Mouse (Mus musculus) heart, embryonic 10.5 days (tissue): Measurements from ENCODE around the gene Fgd6. TPM values are rescaled to one million over a fixed set of nuclear protein-coding genes. Genes with fewer than 3 reads are reported as not detected.

Experiments used
- DNase-seq: peaks from one replicate; pipeline ENCODE4 v3.0.0-alpha.2; 2017; ENCODE audit warnings: low spot score
- H3K27ac ChIP-seq: fragments of 300-500 bp; sonication (generic); 2 replicates; pipeline ENCODE4 v1.5.1; 2016; ENCODE audit warnings: mild to moderate bottlenecking
- H3K27me3 ChIP-seq: fragments of 300-500 bp; sonication (generic); 2 replicates; pipeline ENCODE4 v1.6.1; 2016; ENCODE audit warnings: mild to moderate bottlenecking; ENCODE audit not compliant: poor library complexity, insufficient read depth, severe bottlenecking
- H3K36me3 ChIP-seq: fragments of 300-500 bp; sonication (generic); 2 replicates; pipeline ENCODE4 v1.6.1; 2016; ENCODE audit warnings: mild to moderate bottlenecking, moderate library complexity
- H3K4me1 ChIP-seq: fragments of 300-500 bp; sonication (generic); 2 replicates; pipeline ENCODE4 v1.6.1; 2016; ENCODE audit warnings: mild to moderate bottlenecking
- H3K4me3 ChIP-seq: fragments of 300-500 bp; sonication (generic); 2 replicates; pipeline ENCODE4 v1.5.1; 2016; ENCODE audit warnings: mild to moderate bottlenecking, moderate library complexity
- H3K9me3 ChIP-seq: fragments of 300-500 bp; sonication (generic); 2 replicates; pipeline ENCODE4 v1.6.1; 2016; ENCODE audit warnings: mild to moderate bottlenecking, moderate library complexity
- WGBS: fragments of 180-500 bp; shearing (Covaris S2); methylation state at CpG from one replicate; pipeline ENCODE4 v1.1.7; 2016; 5-methylcytosine and 5-hydroxymethylcytosine counted together
- polyA plus RNA-seq: library from polyadenylated mRNA; unstranded; fragments of >200 nt; fragmentation: Nextera tagmentation; extraction: Ambion mirVana; gene quantifications from 2 replicates; pipeline ENCODE4 v1.2.1, GENCODE M21; 2016

The Fgd6 gene
- polyA plus RNA-seq, 1 experiment from 2014 or later = 2.9 TPM

- H3K4me1 ChIP-seq = no peaks in the 10 kb centered on the region
- no peak overlapping the region for H3K27ac ChIP-seq
- 83% methylated on average over 7 of the region's 7 CpGs for WGBS
- H3K27me3 ChIP-seq = no peaks in the 10 kb centered on the region
- H3K4me3 ChIP-seq = no peak overlapping the region
- DNase-seq = no peak
- peaks cover 4% of the 10 kb centered on the region; the same call in 1 of the 2 replicates for H3K36me3 ChIP-seq
- H3K9me3 ChIP-seq = no peaks in the 10 kb centered on the region
Observed at GRCm38 (mm10) chr10:94133674-94134073, 97.9 kb downstream of the Fgd6 start.

- Histone ChIP-seq H3K27ac (no peak overlapping the region), H3K36me3 (peaks cover 8% of the 10 kb centered on the region; the same call in 1 of the 2 replicates), H3K9me3 (no peaks in the 10 kb centered on the region), H3K27me3 (no peaks in the 10 kb centered on the region), H3K4me3 (no peak overlapping the region), H3K4me1 (no peaks in the 10 kb centered on the region)
- no peak for DNase-seq
- 92% methylated on average over 12 of the region's 12 CpGs for WGBS
Observed at GRCm38 (mm10) chr10:94134535-94135390, 99.0 kb downstream of the Fgd6 start.

DNA sequence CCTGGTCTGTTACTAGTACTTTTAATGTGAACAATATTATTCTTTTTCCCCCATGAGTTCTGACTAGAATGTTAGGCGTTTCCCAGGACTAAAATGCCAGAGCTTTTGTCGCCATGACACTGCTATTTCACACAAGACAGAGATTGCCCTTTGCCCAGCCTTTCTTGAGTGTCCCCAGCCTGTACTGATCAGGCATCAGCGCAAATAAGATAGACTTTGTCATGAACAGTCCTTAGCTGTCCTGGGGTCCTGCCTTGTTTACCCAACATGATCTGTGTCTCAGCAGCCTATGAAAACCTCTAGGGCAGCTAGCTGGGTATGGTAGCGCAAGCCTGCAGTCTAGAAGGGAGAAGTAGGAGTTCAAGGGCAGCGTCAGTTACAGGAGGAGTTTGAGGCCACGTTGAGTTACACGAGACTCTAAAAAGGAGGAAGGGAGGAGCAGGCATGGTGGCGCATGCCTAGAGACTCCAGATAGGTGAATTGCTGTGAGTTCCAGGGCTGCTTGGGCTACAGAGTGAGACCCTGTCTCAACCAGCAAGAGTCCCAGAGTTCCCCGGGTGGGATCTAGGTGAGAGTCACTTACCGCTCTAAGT is 103.2 kb downstream of the Fgd6 start:
- H3K36me3 ChIP-seq = peaks cover 16% of the 10 kb centered on the region; the same call in 1 of the 2 replicates
- no peak overlapping the region for H3K4me3 ChIP-seq
- no peaks in the 10 kb centered on the region for H3K4me1 ChIP-seq
- no peaks in the 10 kb centered on the region for H3K9me3 ChIP-seq
- H3K27ac ChIP-seq = no peak overlapping the region
- 86% methylated on average over 10 of the region's 10 CpGs for WGBS
- H3K27me3 ChIP-seq = no peaks in the 10 kb centered on the region
- no peak for DNase-seq

GRCm38 (mm10) chr10:94140227-94140931 is 104.6 kb downstream of the Fgd6 start:
- WGBS = 83% methylated on average over 3 of the region's 3 CpGs
- H3K27ac ChIP-seq = no peak overlapping the region
- no peak for DNase-seq
- H3K9me3 ChIP-seq = no peaks in the 10 kb centered on the region
- H3K4me3 ChIP-seq = no peak overlapping the region
- H3K36me3 ChIP-seq = peaks cover 16% of the 10 kb centered on the region; the same call in 1 of the 2 replicates
- H3K27me3 ChIP-seq = no peaks in the 10 kb centered on the region
- H3K4me1 ChIP-seq = no peaks in the 10 kb centered on the region

DNA sequence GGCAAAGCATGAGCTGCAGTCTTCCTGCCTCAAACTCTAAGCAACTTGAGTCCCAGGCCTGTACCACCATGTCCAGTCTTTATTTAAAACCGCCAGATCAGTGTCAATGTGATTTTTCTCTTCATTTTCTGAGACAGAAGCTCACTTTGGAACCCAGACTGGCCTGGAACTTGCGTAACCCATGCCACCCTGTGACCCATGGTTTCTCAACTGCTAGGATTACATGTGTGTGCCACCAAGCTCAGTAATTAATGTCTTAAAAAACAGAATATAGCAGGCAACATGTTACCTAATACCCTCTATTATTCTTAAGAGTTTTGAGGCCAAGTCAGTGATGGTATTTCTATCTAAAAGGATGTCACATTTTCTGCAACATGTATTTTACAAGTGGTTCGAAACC is 106.6 kb downstream of the Fgd6 start:
- H3K36me3 ChIP-seq = peaks cover 16% of the 10 kb centered on the region; the same call in 1 of the 2 replicates
- no peak overlapping the region for H3K27ac ChIP-seq
- no peaks in the 10 kb centered on the region for H3K27me3 ChIP-seq
- no peak for DNase-seq
- 0 out of 2 replicates have a peak, but pooled peaks cover under 1% of the 10 kb centered on the region for H3K4me1 ChIP-seq
- no peak overlapping the region for H3K4me3 ChIP-seq
- H3K9me3 ChIP-seq = no peaks in the 10 kb centered on the region
- 89% methylated on average over 3 of the region's 3 CpGs for WGBS

GRCm38 (mm10) chr10:94144581-94144980 is 108.8 kb downstream of the Fgd6 start:
- DNase-seq = no peak
- peaks cover 18% of the 10 kb centered on the region for H3K4me1 ChIP-seq
- no peaks in the 10 kb centered on the region for H3K27me3 ChIP-seq
- H3K27ac ChIP-seq = no peak overlapping the region
- peaks cover 7% of the 10 kb centered on the region; the same call in 1 of the 2 replicates for H3K36me3 ChIP-seq
- 73% methylated on average over 5 of the region's 5 CpGs for WGBS
- no peaks in the 10 kb centered on the region for H3K9me3 ChIP-seq
- H3K4me3 ChIP-seq = no peak overlapping the region

DNA sequence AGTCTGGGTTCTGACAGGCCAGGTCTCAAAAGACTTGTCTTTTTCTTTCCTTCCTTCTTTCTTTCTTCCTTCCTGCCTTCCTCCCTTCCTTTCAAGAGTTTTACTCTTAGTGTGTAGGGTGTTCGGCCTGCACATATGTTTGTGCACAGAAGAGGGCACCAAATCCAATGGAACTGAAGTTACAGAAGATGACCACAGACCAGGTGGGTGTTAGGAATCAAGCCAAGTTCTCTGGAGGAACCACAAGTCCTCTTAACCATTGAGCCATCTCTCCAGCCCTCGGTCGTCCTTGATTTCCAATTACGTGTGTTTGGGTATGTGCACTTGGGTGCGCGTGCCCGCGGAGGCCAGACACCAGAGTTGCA is 111.6 kb downstream of the Fgd6 start:
- no peaks in the 10 kb centered on the region for H3K9me3 ChIP-seq
- H3K4me1 ChIP-seq = peaks cover 22% of the 10 kb centered on the region
- H3K27me3 ChIP-seq = no peaks in the 10 kb centered on the region
- 15% methylated on average over 8 of the region's 8 CpGs for WGBS
- H3K36me3 ChIP-seq = no peaks in the 10 kb centered on the region
- DNase-seq = no peak
- H3K4me3 ChIP-seq = peak overlapping the region; percentile 93
- H3K27ac ChIP-seq = peak overlapping the region; percentile 96

DNA sequence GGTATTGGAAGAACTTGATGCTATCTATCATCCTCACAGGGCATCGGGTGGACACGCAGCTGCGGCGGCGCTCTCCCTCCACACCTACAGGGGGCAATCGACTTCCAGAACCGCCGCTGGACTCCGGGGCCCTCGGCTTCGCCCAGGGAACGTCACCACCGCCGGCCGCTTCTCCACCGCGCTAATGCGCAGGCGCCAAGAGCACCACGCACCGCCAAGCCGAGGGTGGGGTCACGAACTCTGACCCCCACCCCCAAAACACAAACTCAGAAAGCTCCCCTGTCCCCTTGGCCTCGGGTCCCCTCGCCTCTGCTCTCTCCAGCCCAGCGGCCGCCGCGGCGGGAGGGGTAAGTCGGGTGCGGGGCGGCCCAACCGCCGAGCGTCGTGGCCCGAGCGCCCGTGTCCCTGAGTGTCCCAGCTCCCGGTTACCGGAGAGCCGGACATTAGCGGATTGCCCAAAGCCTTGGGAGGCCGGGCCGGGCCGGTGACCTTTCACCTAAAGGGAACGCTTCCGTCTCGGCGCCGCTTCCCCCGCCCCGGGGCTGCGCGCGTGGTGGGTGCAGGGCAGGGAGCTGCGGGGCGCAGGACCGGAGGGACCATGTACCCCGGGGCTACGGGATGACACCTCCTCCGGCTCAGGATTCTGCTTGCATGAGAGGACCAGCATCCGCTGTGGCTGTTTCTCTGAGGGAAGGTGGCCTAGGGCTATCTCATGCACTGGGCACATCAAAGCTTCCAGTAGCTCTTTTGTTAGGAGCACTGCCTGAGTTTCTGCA is 112.1 kb downstream of the Fgd6 start, which contains the start of gene Nr2c1:
TSS of gene Nr2c1 (plus strand) at position 268 of the 776 bp plus-strand sequence.
- peak; percentile 92 for DNase-seq
- H3K9me3 ChIP-seq = no peaks in the 10 kb centered on the region
- under 1% methylated on average over 64 of the region's 64 CpGs for WGBS
- peak within 1 kb of the TSS; percentile 96 for H3K27ac ChIP-seq
- H3K36me3 ChIP-seq = 0 out of 2 replicates have a peak, but pooled peaks cover under 1% of the 10 kb centered on the region
- H3K4me3 ChIP-seq = peak within 1 kb of the TSS; percentile 93
- no peaks in the 10 kb centered on the region for H3K27me3 ChIP-seq
- peaks cover 22% of the 10 kb centered on the region for H3K4me1 ChIP-seq

DNA sequence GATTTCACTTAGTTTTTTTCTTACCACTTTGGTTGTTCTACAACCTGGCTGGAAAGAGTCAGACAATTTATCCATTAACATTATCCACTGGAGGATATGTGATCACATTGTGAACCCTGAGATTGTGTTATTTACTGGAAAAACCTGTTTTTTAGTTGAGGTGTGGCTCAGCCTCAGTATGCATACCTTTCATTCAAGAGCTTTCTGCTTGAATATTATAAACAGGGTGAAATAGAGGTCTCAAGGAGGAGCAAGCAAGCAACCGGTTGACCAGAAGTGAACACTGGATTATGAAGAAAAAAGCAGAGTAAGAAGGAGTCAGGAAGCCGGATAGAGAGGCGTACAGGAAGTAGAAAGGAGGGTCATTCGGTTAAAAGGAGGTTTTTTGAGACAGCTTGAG is 115.7 kb downstream of the Fgd6 start:
- Histone ChIP-seq H3K9me3 (no peaks in the 10 kb centered on the region), H3K4me3 (no peak overlapping the region), H3K4me1 (peaks cover 22% of the 10 kb centered on the region), H3K27me3 (no peaks in the 10 kb centered on the region), H3K27ac (no peak overlapping the region), H3K36me3 (0 out of 2 replicates have a peak, but pooled peaks cover 19% of the 10 kb centered on the region)
- DNase-seq = no peak
- WGBS = 80% methylated on average over 4 of the region's 4 CpGs

DNA sequence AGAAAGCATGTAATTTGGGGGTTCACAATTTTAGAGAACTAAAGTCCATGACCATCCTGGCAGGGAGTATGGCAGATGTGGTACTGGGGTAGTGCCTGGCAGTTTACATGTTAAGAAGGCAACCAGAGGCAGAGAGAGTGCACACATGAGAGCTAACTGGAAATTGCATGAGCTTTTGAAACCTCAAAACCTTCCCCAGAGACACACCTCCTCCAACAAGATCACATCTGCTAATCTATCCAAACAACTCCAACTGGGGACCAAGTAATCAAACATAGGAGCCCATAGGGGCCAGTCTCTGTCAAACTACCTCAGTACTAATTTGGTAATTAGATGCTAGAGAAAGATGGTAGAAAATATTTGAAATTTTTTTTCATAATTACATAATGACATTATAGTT is 118.0 kb downstream of the Fgd6 start:
- H3K27ac ChIP-seq = no peak overlapping the region
- H3K4me3 ChIP-seq = no peak overlapping the region
- H3K9me3 ChIP-seq = no peaks in the 10 kb centered on the region
- H3K36me3 ChIP-seq = peaks cover 29% of the 10 kb centered on the region
- no peaks in the 10 kb centered on the region for H3K27me3 ChIP-seq
- peaks cover 11% of the 10 kb centered on the region for H3K4me1 ChIP-seq
- no peak for DNase-seq

GRCm38 (mm10) chr10:94158962-94159361 is 123.2 kb downstream of the Fgd6 start:
- Histone ChIP-seq H3K27ac (no peak overlapping the region), H3K36me3 (peaks cover 63% of the 10 kb centered on the region), H3K27me3 (no peaks in the 10 kb centered on the region), H3K9me3 (no peaks in the 10 kb centered on the region), H3K4me1 (no peaks in the 10 kb centered on the region), H3K4me3 (no peak overlapping the region)
- 91% methylated on average over 6 of the region's 6 CpGs for WGBS
- no peak for DNase-seq

GRCm38 (mm10) chr10:94159406-94159805 is 123.6 kb downstream of the Fgd6 start:
- Histone ChIP-seq H3K4me3 (no peak overlapping the region), H3K9me3 (no peaks in the 10 kb centered on the region), H3K36me3 (peaks cover 67% of the 10 kb centered on the region), H3K4me1 (no peaks in the 10 kb centered on the region), H3K27ac (no peak overlapping the region), H3K27me3 (no peaks in the 10 kb centered on the region)
- 84% methylated on average over 4 of the region's 4 CpGs for WGBS
- DNase-seq = no peak
